Mouse (Mus musculus): ENCODE results near the gene Mettl21e. TPM values are rescaled to one million over a fixed set of nuclear protein-coding genes. Genes with fewer than 3 reads are reported as not detected.

Mettl21e gene
- polyA plus RNA-seq, 1 experiment from 2014 or later: not detected

- no peak overlapping the region for H3K4me3 ChIP-seq
- H3K9me3 ChIP-seq: no peaks in the 10 kb centered on the region
- H3K27ac ChIP-seq: no peak overlapping the region
- no peak overlapping the region for H3K4me2 ChIP-seq (replicated peaks)
- no peaks in the 10 kb centered on the region for H3K4me1 ChIP-seq
- H3K9ac ChIP-seq: no peak overlapping the region
- peaks cover 5% of the 10 kb centered on the region for H3K36me3 ChIP-seq
- H3K27me3 ChIP-seq (replicated peaks): no peaks in the 10 kb centered on the region
- no peak for ATAC-seq (ENCODE audit: low FRiP score, low read depth)
Observed at GRCm38 (mm10) chr1:44186396-44186795, 32.4 kb downstream of the Mettl21e start.

GRCm38 (mm10) chr1:44178086-44178485 is 40.7 kb downstream of the Mettl21e start:
- H3K27me3 ChIP-seq (replicated peaks): no peaks in the 10 kb centered on the region
- H3K4me3 ChIP-seq: no peak overlapping the region
- no peak overlapping the region for H3K4me2 ChIP-seq (replicated peaks)
- 94% methylated on average over 5 of the region's 5 CpGs for WGBS
- H3K27ac ChIP-seq: no peak overlapping the region
- no peaks in the 10 kb centered on the region for H3K4me1 ChIP-seq
- no peaks in the 10 kb centered on the region for H3K9me3 ChIP-seq
- no peak for ATAC-seq (ENCODE audit: low FRiP score, low read depth)
- H3K36me3 ChIP-seq: peaks cover 69% of the 10 kb centered on the region
- no peak overlapping the region for H3K9ac ChIP-seq

- Histone ChIP-seq H3K27me3 (replicated peaks) (no peaks in the 10 kb centered on the region), H3K27ac (no peak overlapping the region), H3K9ac (no peak overlapping the region), H3K9me3 (peaks cover 8% of the 10 kb centered on the region; the same call in 1 of the 2 replicates), H3K4me2 (replicated peaks) (no peak overlapping the region), H3K4me3 (no peak overlapping the region), H3K36me3 (peaks cover 82% of the 10 kb centered on the region), H3K4me1 (no peaks in the 10 kb centered on the region)
- no peak for ATAC-seq (ENCODE audit: low FRiP score, low read depth)
- WGBS: 88% methylated on average over 8 of the region's 8 CpGs
Observed at GRCm38 (mm10) chr1:44173903-44174302, 44.9 kb downstream of the Mettl21e start.

- ATAC-seq (ENCODE audit: low FRiP score, low read depth): no peak
- H3K27me3 ChIP-seq (replicated peaks): no peaks in the 10 kb centered on the region
- H3K9me3 ChIP-seq: peaks cover 9% of the 10 kb centered on the region; the same call in 1 of the 2 replicates
- H3K4me3 ChIP-seq: no peak overlapping the region
- H3K4me1 ChIP-seq: no peaks in the 10 kb centered on the region
- WGBS: 93% methylated on average over 4 of the region's 4 CpGs
- H3K9ac ChIP-seq: no peak overlapping the region
- H3K36me3 ChIP-seq: peaks cover 81% of the 10 kb centered on the region
- H3K27ac ChIP-seq: no peak overlapping the region
- no peak overlapping the region for H3K4me2 ChIP-seq (replicated peaks)
Observed at GRCm38 (mm10) chr1:44172656-44173055, 46.1 kb downstream of the Mettl21e start.

- Histone ChIP-seq H3K27me3 (replicated peaks) (no peaks in the 10 kb centered on the region), H3K4me1 (no peaks in the 10 kb centered on the region), H3K9me3 (peaks cover 12% of the 10 kb centered on the region; the same call in 1 of the 2 replicates), H3K36me3 (peaks cover 76% of the 10 kb centered on the region), H3K4me2 (replicated peaks) (no peak overlapping the region), H3K9ac (no peak overlapping the region), H3K27ac (no peak overlapping the region), H3K4me3 (no peak overlapping the region)
- no peak for ATAC-seq (ENCODE audit: low FRiP score, low read depth)
- WGBS: 96% methylated on average over 3 of the region's 3 CpGs
Observed at GRCm38 (mm10) chr1:44167859-44168383, 50.8 kb downstream of the Mettl21e start.

GRCm38 (mm10) chr1:44162389-44162788 is 56.4 kb downstream of the Mettl21e start:
- no peak for ATAC-seq (ENCODE audit: low FRiP score, low read depth)
- H3K36me3 ChIP-seq: peaks cover 81% of the 10 kb centered on the region
- no peak overlapping the region for H3K4me3 ChIP-seq
- no peak overlapping the region for H3K27ac ChIP-seq
- H3K9ac ChIP-seq: no peak overlapping the region
- H3K27me3 ChIP-seq (replicated peaks): no peaks in the 10 kb centered on the region
- no peaks in the 10 kb centered on the region for H3K4me1 ChIP-seq
- no peak overlapping the region for H3K4me2 ChIP-seq (replicated peaks)
- WGBS: 95% methylated on average over 5 of the region's 5 CpGs
- 0 out of 2 replicates have a peak, but pooled peaks cover under 1% of the 10 kb centered on the region for H3K9me3 ChIP-seq

- 98% methylated on average over 6 of the region's 6 CpGs for WGBS
Observed at GRCm38 (mm10) chr1:44161818-44162217, 56.9 kb downstream of the Mettl21e start.

GRCm38 (mm10) chr1:44158317-44158716 is 60.4 kb downstream of the Mettl21e start:
- H3K27me3 ChIP-seq (replicated peaks): no peaks in the 10 kb centered on the region
- no peak overlapping the region for H3K4me2 ChIP-seq (replicated peaks)
- H3K9me3 ChIP-seq: no peaks in the 10 kb centered on the region
- no peak overlapping the region for H3K4me3 ChIP-seq
- WGBS: 89% methylated on average over 6 of the region's 6 CpGs
- no peak for ATAC-seq (ENCODE audit: low FRiP score, low read depth)
- peaks cover 48% of the 10 kb centered on the region for H3K36me3 ChIP-seq
- no peaks in the 10 kb centered on the region for H3K4me1 ChIP-seq
- H3K9ac ChIP-seq: no peak overlapping the region
- no peak overlapping the region for H3K27ac ChIP-seq

More at GRCm38 (mm10) chr1:44161818-44162217, 56.9 kb downstream of the Mettl21e start:
- no peak overlapping the region for H3K4me2 ChIP-seq (replicated peaks)
- peaks cover 75% of the 10 kb centered on the region for H3K36me3 ChIP-seq
- no peak overlapping the region for H3K27ac ChIP-seq
- H3K4me3 ChIP-seq: no peak overlapping the region
- H3K9ac ChIP-seq: no peak overlapping the region
- ATAC-seq (ENCODE audit: low FRiP score, low read depth): no peak
- H3K27me3 ChIP-seq (replicated peaks): no peaks in the 10 kb centered on the region
- no peaks in the 10 kb centered on the region for H3K4me1 ChIP-seq
- H3K9me3 ChIP-seq: no peaks in the 10 kb centered on the region

GRCm38 (mm10) chr1:44155287-44155686 is 63.5 kb downstream of the Mettl21e start:
- no peak overlapping the region for H3K4me3 ChIP-seq
- H3K4me1 ChIP-seq: no peaks in the 10 kb centered on the region
- H3K4me2 ChIP-seq (replicated peaks): no peak overlapping the region
- no peak overlapping the region for H3K9ac ChIP-seq
- no peak for ATAC-seq (ENCODE audit: low FRiP score, low read depth)
- H3K27me3 ChIP-seq (replicated peaks): no peaks in the 10 kb centered on the region
- no peaks in the 10 kb centered on the region for H3K9me3 ChIP-seq
- no peak overlapping the region for H3K27ac ChIP-seq
- WGBS: 98% methylated on average over 4 of the region's 4 CpGs
- peaks cover 24% of the 10 kb centered on the region for H3K36me3 ChIP-seq

Other genes starting within 250 kb of the Mettl21e start
- gene Mettl21c, start 198.9 kb downstream of the Mettl21e start, polyA plus RNA-seq (2016; fragmentation: Nextera tagmentation; extraction: Ambion mirVana): 0.43 and 0.66 TPM in 2 replicates
- 0.03 and 0.10 TPM in 2 replicates for gene Gm8251, start 157.0 kb downstream of the Mettl21e start, polyA plus RNA-seq (2016; fragmentation: Nextera tagmentation; extraction: Ambion mirVana)
- gene Tex30, start 116.5 kb downstream of the Mettl21e start, polyA plus RNA-seq (2016; fragmentation: Nextera tagmentation; extraction: Ambion mirVana): 73.2 and 74.8 TPM in 2 replicates
- 44.5 and 45.3 TPM in 2 replicates for gene Kdelc1, start 100.2 kb downstream of the Mettl21e start, polyA plus RNA-seq (2016; fragmentation: Nextera tagmentation; extraction: Ambion mirVana)
- gene Bivm, start 100.0 kb downstream of the Mettl21e start, polyA plus RNA-seq (2016; fragmentation: Nextera tagmentation; extraction: Ambion mirVana): 26.5 and 31.9 TPM in 2 replicates
- gene Ercc5, start 71.2 kb downstream of the Mettl21e start, polyA plus RNA-seq (2016; fragmentation: Nextera tagmentation; extraction: Ambion mirVana): 42.3 and 43.0 TPM in 2 replicates